8 mouse cellular contexts compared by ENCODE assay signal in the genomic region with DNA sequence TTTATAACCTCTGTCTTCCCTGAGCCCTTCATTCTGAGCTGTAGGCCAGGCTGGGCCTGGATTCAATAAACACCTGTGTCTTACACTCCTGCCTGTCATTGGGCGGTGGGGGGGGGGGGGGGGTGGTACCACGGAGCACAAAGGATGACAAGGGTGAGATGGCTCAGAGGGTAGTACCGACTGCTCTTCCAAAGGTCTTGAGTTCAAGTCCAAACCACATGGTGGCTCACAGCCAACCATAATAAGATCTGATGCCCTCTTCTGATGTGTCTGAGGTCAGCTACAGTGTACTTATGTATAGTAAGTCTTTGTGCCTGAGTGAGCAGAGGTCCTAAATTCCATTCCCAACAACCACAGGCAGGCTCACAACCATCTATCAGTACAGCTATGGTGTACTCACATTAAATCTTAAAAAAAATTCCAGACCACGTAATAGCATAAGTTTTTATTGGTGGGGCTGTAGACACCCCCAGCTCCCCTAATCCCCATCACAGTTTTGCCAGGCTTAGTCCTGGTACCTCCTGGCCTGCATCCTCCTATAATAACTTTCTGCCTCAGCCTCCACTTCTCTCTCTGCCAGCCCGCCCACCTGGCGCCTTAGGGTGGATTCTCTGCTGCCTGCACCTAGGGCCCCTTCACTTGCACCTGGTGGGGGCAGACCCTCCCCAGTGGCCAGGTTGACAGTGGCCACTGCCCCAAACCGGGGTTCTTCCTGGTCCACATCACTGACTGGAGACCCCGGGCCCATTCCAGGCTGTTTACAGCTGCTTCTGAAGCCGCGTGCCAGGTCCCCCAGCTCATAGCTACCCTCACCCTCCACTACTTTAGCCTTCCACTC. TPM values are rescaled to one million over a fixed set of nuclear protein-coding genes. Genes with fewer than 3 reads are reported as not detected.
DNase-seq lines count a peak whose midpoint lies in the region; ATAC-seq and TF ChIP-seq lines count a peak whose summit lies in the region.
"Had no signal": no experiment of that assay in that cellular context is flagged by ENCODE, and none has a peak within 500 bp of the region (broad histone marks: within the 10 kb centered on the region; RNA-seq: fewer than 3 reads in every experiment).

No protein-coding gene starts in this region.

- peaks cover under 1% of the 10 kb centered on the region; the same call in 1 of the 2 replicates for H3K4me1 ChIP-seq in lung, embryonic 14.5 days (ENCODE audit: insufficient read depth)
- no peaks in the 10 kb centered on the region for H3K4me1 ChIP-seq in forebrain, embryonic 11.5 days (replicated peaks; ENCODE audit: control insufficient read depth, insufficient read depth, low read length)
- 0 out of 2 replicates have a peak, but pooled peaks cover 3% of the 10 kb centered on the region for H3K4me1 ChIP-seq in limb, embryonic 11.5 days (ENCODE audit: control insufficient read depth, insufficient read depth, low read length)
- H3K4me1 ChIP-seq in neural tube, embryonic 15.5 days: peaks cover 45% of the 10 kb centered on the region

- peaks cover 73% of the 10 kb centered on the region for H3K36me3 ChIP-seq in lung, embryonic 14.5 days (ENCODE audit: insufficient read depth)
- H3K36me3 ChIP-seq in forebrain, embryonic 11.5 days (ENCODE audit: control insufficient read depth, insufficient read depth, low read length): peaks cover 42% of the 10 kb centered on the region
- H3K36me3 ChIP-seq in limb, embryonic 11.5 days (ENCODE audit: control insufficient read depth, insufficient read depth, low read length): peaks cover 48% of the 10 kb centered on the region
- H3K36me3 ChIP-seq in neural tube, embryonic 15.5 days: peaks cover 76% of the 10 kb centered on the region

- H3K27ac ChIP-seq in lung, embryonic 14.5 days (ENCODE audit: low read depth): peak overlapping the region; percentile 32; the same call in 1 of the 2 replicates
- H3K27ac ChIP-seq in forebrain, embryonic 11.5 days (ENCODE audit: low read depth, low read length): 0 out of 2 replicates have a peak overlapping the region, but pooled peaks have one; percentile 12
- H3K27ac ChIP-seq in limb, embryonic 11.5 days (replicated peaks; ENCODE audit: low read depth, low read length): no peak overlapping the region
- peak overlapping the region; percentile 51; the same call in 1 of the 2 replicates for H3K27ac ChIP-seq in neural tube, embryonic 15.5 days (replicated peaks)
- H3K27ac ChIP-seq: macrophage had no signal

- no peak overlapping the region for H3K4me2 ChIP-seq in lung, embryonic 14.5 days
- no peak overlapping the region for H3K4me2 ChIP-seq in forebrain, embryonic 11.5 days (ENCODE audit: low read depth, low read length, severe bottlenecking)
- no peak overlapping the region for H3K4me2 ChIP-seq in limb, embryonic 11.5 days (ENCODE audit: low read depth, severe bottlenecking)
- H3K4me2 ChIP-seq in neural tube, embryonic 15.5 days: no peak overlapping the region; the same call in 1 of the 2 replicates

- H3K27me3 ChIP-seq in lung, embryonic 14.5 days (ENCODE audit: insufficient read depth, low read length): no peaks in the 10 kb centered on the region
- H3K27me3 ChIP-seq in forebrain, embryonic 11.5 days (ENCODE audit: control insufficient read depth, insufficient read depth, low read length): no peaks in the 10 kb centered on the region
- H3K27me3 ChIP-seq in limb, embryonic 11.5 days (ENCODE audit: control insufficient read depth, insufficient read depth, low read length): no peaks in the 10 kb centered on the region
- H3K27me3 ChIP-seq in neural tube, embryonic 15.5 days (replicated peaks): no peaks in the 10 kb centered on the region

- ATAC-seq in lung, embryonic 14.5 days (ENCODE audit: insufficient read depth): peak; percentile 22
- ATAC-seq in forebrain, embryonic 11.5 days (replicated peaks; ENCODE audit: low FRiP score): 0 out of 2 replicates have a peak, but pooled peaks have one; percentile 8
- ATAC-seq in limb, embryonic 11.5 days (ENCODE audit: insufficient number of reproducible peaks, low FRiP score, low TSS enrichment, low read depth): peak; percentile 40
- peak; percentile 9; the same call in 1 of the 2 replicates for ATAC-seq in neural tube, embryonic 15.5 days (ENCODE audit: low FRiP score)

- TF ChIP-seq CTCF in lung, embryonic 14.5 days (IDR thresholded peaks at IDR 0.05; ENCODE audit: low read depth): no peak

- no peak overlapping the region for H3K9ac ChIP-seq in lung, embryonic 14.5 days
- H3K9ac ChIP-seq in forebrain, embryonic 11.5 days (ENCODE audit: low read length): no peak overlapping the region
- H3K9ac ChIP-seq in limb, embryonic 11.5 days (ENCODE audit: low read length): no peak overlapping the region
- H3K9ac ChIP-seq in neural tube, embryonic 15.5 days (replicated peaks): peak overlapping the region; percentile 20; the same call in 1 of the 2 replicates

- H3K9me3 ChIP-seq in lung, embryonic 14.5 days (ENCODE audit: low read depth, low read length): no peaks in the 10 kb centered on the region
- H3K9me3 ChIP-seq in forebrain, embryonic 11.5 days (ENCODE audit: control insufficient read depth, low read length): no peaks in the 10 kb centered on the region
- H3K9me3 ChIP-seq in limb, embryonic 11.5 days (ENCODE audit: control insufficient read depth, low read length): no peaks in the 10 kb centered on the region
- H3K9me3 ChIP-seq in neural tube, embryonic 15.5 days (replicated peaks): no peaks in the 10 kb centered on the region

- 0 out of 2 replicates have a peak overlapping the region, but pooled peaks have one; percentile 0 for H3K4me3 ChIP-seq in lung, embryonic 14.5 days (ENCODE audit: low read depth, low read length)
- H3K4me3 ChIP-seq in forebrain, embryonic 11.5 days (ENCODE audit: low read depth, low read length): no peak overlapping the region
- H3K4me3 ChIP-seq in limb, embryonic 11.5 days (ENCODE audit: low read depth, low read length): no peak overlapping the region
- no peak overlapping the region for H3K4me3 ChIP-seq in neural tube, embryonic 15.5 days (replicated peaks)

- no peak for DNase-seq in lung, embryonic 14.5 days
- no peak for DNase-seq in lung, postnatal 14 days
- DNase-seq in forebrain, embryonic 11.5 days (ENCODE audit: low spot score): no peak
- DNase-seq in limb, embryonic 11.5 days (ENCODE audit: low spot score): peak; percentile 47
- no peak for DNase-seq in adrenal gland, postnatal 25 days
- DNase-seq in ovary, postnatal 10 days (ENCODE audit: low spot score): no peak

- WGBS in lung, embryonic 14.5 days: 39% methylated on average over 10 of the region's 10 CpGs
- WGBS in forebrain, embryonic 11.5 days: 51% methylated on average over 10 of the region's 10 CpGs
- 54% methylated on average over 10 of the region's 10 CpGs for WGBS in limb, embryonic 11.5 days
- 63% methylated on average over 8 of the region's 10 CpGs for WGBS in neural tube, embryonic 15.5 days

RNA-seq across cellular contexts. Expression of gene Prtn3, which starts 9.7 kb away (rescaled TPM):
- 3.5 and 3.7 TPM in 2 replicates for polyA plus RNA-seq in lung, embryonic 14.5 days (2014; fragmentation: Nextera tagmentation; extraction: Ambion mirVana)
- polyA plus RNA-seq in forebrain, embryonic 11.5 days (2014; fragmentation: Nextera tagmentation; extraction: Ambion mirVana): 13.0 and 13.3 TPM in 2 replicates
- 16.0 and 19.6 TPM in 2 replicates for polyA plus RNA-seq in limb, embryonic 11.5 days (2014; fragmentation: Nextera tagmentation; extraction: Ambion mirVana)
- 9.0 and 9.5 TPM in 2 replicates for polyA plus RNA-seq in neural tube, embryonic 15.5 days (2015; fragmentation: Nextera tagmentation; extraction: Ambion mirVana)
- total RNA-seq in adrenal gland, postnatal 25 days (2021): not detected in 2 replicates

RNA-seq across cellular contexts. Expression of gene Plppr3, which starts 9.9 kb away (rescaled TPM):
- 31.3 and 37.4 TPM in 2 replicates for polyA plus RNA-seq in lung, embryonic 14.5 days (2014; fragmentation: Nextera tagmentation; extraction: Ambion mirVana)
- 131 and 146 TPM in 2 replicates for polyA plus RNA-seq in forebrain, embryonic 11.5 days (2014; fragmentation: Nextera tagmentation; extraction: Ambion mirVana)
- polyA plus RNA-seq in limb, embryonic 11.5 days (2014; fragmentation: Nextera tagmentation; extraction: Ambion mirVana): 95.1 and 95.7 TPM in 2 replicates
- 316 and 385 TPM in 2 replicates for polyA plus RNA-seq in neural tube, embryonic 15.5 days (2015; fragmentation: Nextera tagmentation; extraction: Ambion mirVana)
- 0.49 and 1.2 TPM in 2 replicates for total RNA-seq in adrenal gland, postnatal 25 days (2021)

RNA-seq across cellular contexts. Expression of gene Ptbp1, which starts 10.3 kb away (rescaled TPM):
- polyA plus RNA-seq in lung, embryonic 14.5 days (2014; fragmentation: Nextera tagmentation; extraction: Ambion mirVana): 355 and 366 TPM in 2 replicates
- polyA plus RNA-seq in forebrain, embryonic 11.5 days (2014; fragmentation: Nextera tagmentation; extraction: Ambion mirVana): 261 and 295 TPM in 2 replicates
- polyA plus RNA-seq in limb, embryonic 11.5 days (2014; fragmentation: Nextera tagmentation; extraction: Ambion mirVana): 328 and 351 TPM in 2 replicates
- polyA plus RNA-seq in neural tube, embryonic 15.5 days (2015; fragmentation: Nextera tagmentation; extraction: Ambion mirVana): 55.8 and 121 TPM in 2 replicates
- total RNA-seq in adrenal gland, postnatal 25 days (2021): 224 and 249 TPM in 2 replicates

RNA-seq across cellular contexts. Expression of gene Elane, which starts 21.5 kb away (rescaled TPM):
- polyA plus RNA-seq in lung, embryonic 14.5 days (2014; fragmentation: Nextera tagmentation; extraction: Ambion mirVana): 0.18 and 0.26 TPM in 2 replicates
- not detected in 2 replicates for polyA plus RNA-seq in forebrain, embryonic 11.5 days (2014; fragmentation: Nextera tagmentation; extraction: Ambion mirVana)
- polyA plus RNA-seq in limb, embryonic 11.5 days (2014; fragmentation: Nextera tagmentation; extraction: Ambion mirVana): 0.20 TPM in 1 of 2 replicates, not detected in the other
- 0.31 and 0.50 TPM in 2 replicates for polyA plus RNA-seq in neural tube, embryonic 15.5 days (2015; fragmentation: Nextera tagmentation; extraction: Ambion mirVana)
- total RNA-seq in adrenal gland, postnatal 25 days (2021): not detected in 2 replicates

RNA-seq across cellular contexts. Expression of gene Cfd, which starts 26.1 kb away (rescaled TPM):
- not detected in 2 replicates for polyA plus RNA-seq in lung, embryonic 14.5 days (2014; fragmentation: Nextera tagmentation; extraction: Ambion mirVana)
- not detected in 2 replicates for polyA plus RNA-seq in forebrain, embryonic 11.5 days (2014; fragmentation: Nextera tagmentation; extraction: Ambion mirVana)
- not detected in 2 replicates for polyA plus RNA-seq in limb, embryonic 11.5 days (2014; fragmentation: Nextera tagmentation; extraction: Ambion mirVana)
- not detected in 2 replicates for polyA plus RNA-seq in neural tube, embryonic 15.5 days (2015; fragmentation: Nextera tagmentation; extraction: Ambion mirVana)
- 420 and 469 TPM in 2 replicates for total RNA-seq in adrenal gland, postnatal 25 days (2021)
- polyA plus RNA-seq: macrophage had no signal
